Mouse (Mus musculus): Measurements from ENCODE around the gene Nppa. TPM values are rescaled to one million over a fixed set of nuclear protein-coding genes. Genes with fewer than 3 reads are reported as not detected.
A peak's percentile ranks its signal among the peaks of the same experiment; 100 is the strongest.
"Not testable (repeated sequence)": the region's sequence is repeated elsewhere in the genome, so short reads cannot be mapped to it uniquely, and the experiment has no call there.

The Nppa gene
- polyA plus RNA-seq, 1 experiment from 2014 or later = 0.76 TPM

DNA sequence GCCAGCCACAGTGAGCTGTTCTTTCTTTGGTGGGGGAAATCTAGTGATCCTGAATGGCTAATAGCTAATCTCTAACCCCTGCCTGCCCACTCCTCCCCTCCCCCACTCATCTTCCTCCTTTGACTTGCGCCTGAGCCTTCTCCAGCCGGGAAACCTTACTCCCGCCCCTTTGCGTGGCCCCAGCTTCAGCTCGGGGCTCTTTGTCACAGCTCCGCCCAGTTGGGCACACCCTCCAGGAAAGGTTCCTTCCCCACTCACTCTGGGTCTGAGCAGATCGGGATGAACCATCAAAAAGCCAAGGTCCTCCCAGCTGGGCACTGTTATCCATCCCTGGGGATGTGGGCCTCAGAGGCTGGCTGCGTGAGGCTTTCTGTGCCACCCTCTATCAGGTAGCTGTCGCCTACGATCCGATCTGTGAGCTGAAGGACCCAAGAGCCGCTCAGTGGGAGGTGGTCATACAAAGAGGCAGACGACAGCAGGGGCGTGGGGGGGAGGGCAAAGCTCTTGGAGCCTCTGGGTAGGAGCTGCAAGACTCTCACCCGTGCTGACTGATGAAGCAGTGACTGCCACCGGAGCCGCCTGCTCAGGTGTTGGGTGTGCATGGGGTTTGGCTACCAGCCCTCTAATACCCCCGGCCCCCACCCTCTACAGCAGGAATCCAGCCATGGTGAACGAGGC lies 40.5 kb downstream of the Nppa start:
- H3K4me1 ChIP-seq = peaks cover 52% of the 10 kb centered on the region
- WGBS = under 1% methylated on average over 19 of the region's 19 CpGs
- H3K4me2 ChIP-seq (replicated peaks) = peak overlapping the region; percentile 67

DNA sequence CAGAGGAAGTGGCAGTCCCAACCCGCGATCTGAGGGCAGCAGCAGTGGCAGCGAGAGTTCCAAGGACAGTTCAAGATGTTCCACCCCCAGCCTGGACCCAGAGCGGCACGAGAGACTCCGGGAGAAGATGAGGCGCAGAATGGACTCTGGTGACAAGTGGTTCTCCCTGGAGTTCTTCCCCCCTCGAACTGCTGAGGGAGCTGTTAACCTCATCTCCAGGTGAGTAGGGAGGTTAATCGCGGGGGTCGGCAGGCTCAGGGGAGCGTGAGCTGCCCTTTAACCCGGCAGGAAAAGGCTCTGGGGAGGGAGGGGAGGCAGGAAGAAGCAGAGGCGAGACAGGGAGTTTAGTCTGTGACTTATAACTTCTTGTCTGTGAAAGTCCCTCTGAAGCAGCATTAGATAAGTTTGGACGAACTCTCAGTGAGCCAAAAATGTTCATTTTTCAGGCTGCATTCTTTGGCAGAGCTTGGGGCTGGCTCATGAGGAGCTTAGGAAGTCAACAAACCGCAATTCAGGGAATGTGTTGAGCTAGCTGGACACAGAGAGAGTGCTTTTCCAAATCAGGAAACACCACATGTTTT lies 41.2 kb downstream of the Nppa start:
- Histone ChIP-seq H3K4me2 (replicated peaks) (peak overlapping the region; percentile 67), H3K27me3 (no peaks in the 10 kb centered on the region), H3K36me3 (peaks cover 16% of the 10 kb centered on the region), H3K9ac (replicated peaks) (peak overlapping the region; percentile 34), H3K27ac (replicated peaks) (peak overlapping the region; percentile 28), H3K4me3 (peak overlapping the region; percentile 34), H3K4me1 (peaks cover 52% of the 10 kb centered on the region), H3K9me3 (no peaks in the 10 kb centered on the region)
- 4% methylated on average over 16 of the region's 16 CpGs for WGBS
- no peak for ATAC-seq (replicated peaks)

More for the DNA sequence above, 40.5 kb downstream of the Nppa start:
- 0 out of 2 replicates have a peak, but pooled peaks have one; percentile 0 for ATAC-seq (replicated peaks)
- peak overlapping the region; percentile 34 for H3K4me3 ChIP-seq
- peak overlapping the region; percentile 28 for H3K27ac ChIP-seq (replicated peaks)
- H3K36me3 ChIP-seq = peaks cover 21% of the 10 kb centered on the region
- no peaks in the 10 kb centered on the region for H3K9me3 ChIP-seq
- H3K9ac ChIP-seq (replicated peaks) = peak overlapping the region; percentile 34
- H3K27me3 ChIP-seq = no peaks in the 10 kb centered on the region

DNA sequence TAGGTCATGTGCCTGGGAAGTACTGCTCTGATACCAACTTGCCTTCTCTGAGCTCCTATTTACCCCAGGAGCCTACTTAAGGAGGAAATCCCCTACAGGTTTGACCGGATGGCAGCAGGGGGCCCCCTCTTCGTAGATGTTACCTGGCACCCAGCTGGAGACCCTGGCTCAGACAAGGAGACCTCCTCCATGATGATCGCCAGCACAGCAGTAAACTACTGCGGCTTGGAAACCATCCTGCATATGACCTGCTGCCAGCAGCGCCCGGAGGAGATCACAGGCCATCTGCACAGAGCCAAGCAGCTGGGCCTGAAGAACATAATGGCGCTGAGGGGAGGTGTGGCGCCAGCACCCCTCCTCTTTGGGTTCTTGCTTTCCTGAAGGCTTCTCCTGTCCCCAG lies 42.8 kb downstream of the Nppa start:
- H3K4me2 ChIP-seq (replicated peaks); H3K9ac ChIP-seq (replicated peaks): not testable (repeated sequence)
- H3K4me1 ChIP-seq = peaks cover 42% of the 10 kb centered on the region

DNA sequence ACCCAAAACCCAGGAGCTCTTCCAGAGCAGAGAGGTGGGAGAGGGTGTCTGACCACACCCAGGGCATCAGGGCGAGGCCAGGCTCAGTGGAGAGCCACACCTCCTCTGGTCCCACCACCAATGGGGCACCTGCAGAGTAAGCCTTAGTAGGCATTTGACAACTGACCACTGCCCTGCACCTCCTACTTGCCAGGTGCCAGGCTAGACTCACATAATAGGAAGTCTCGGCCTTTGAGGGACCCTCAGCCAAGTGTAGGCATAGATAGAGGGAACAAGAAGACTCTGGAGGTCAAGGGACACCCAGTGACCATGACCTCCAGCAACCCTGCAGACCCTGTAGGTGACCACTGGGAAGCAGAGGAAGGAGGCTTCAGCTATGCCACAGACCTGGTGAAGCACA lies 43.6 kb downstream of the Nppa start:
- Histone ChIP-seq H3K4me3 (no peak overlapping the region), H3K4me1 (peaks cover 42% of the 10 kb centered on the region), H3K4me2 (replicated peaks) (no peak overlapping the region), H3K36me3 (peaks cover 27% of the 10 kb centered on the region), H3K27ac (replicated peaks) (no peak overlapping the region), H3K9me3 (no peaks in the 10 kb centered on the region), H3K27me3 (no peaks in the 10 kb centered on the region), H3K9ac (replicated peaks) (no peak overlapping the region)
- no peak for ATAC-seq (replicated peaks)
- 88% methylated on average over 2 of the region's 2 CpGs for WGBS

More for the DNA sequence above, 42.8 kb downstream of the Nppa start:
- WGBS = 83% methylated on average over 8 of the region's 8 CpGs
- H3K27ac ChIP-seq (replicated peaks); H3K27me3 ChIP-seq; ATAC-seq (replicated peaks); H3K9me3 ChIP-seq; H3K4me3 ChIP-seq: not testable (repeated sequence)
- H3K36me3 ChIP-seq = peaks cover 19% of the 10 kb centered on the region

DNA sequence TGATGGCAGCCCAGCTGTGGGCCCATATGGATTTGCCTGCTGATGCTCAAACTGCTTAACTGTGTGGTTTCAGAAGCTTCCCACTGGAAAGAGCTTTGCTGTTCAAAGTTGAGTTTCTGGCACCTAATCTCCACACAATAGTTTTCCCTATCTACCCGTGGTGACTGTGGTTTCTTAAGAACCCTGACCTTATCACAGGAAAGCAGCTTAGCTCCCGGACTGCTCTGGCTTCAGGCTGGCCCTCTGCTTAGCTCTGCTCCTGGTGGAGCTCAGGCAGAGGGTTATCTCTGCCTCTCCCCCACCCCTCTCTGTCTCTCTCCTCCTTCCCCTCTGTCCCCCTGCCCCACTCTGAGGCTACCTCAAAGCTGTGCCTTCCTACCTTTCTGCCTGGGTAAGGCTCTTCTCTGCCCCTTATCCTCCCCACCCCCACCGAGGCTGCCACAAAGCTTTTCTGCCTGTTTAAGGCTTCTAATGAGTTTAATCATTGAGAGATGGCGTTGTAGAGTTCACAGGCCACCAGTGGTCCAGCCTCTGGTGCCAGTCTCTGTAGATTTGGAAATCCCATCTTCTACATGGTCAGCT lies 46.0 kb downstream of the Nppa start:
- Histone ChIP-seq H3K27ac (replicated peaks) (no peak overlapping the region), H3K4me1 (peaks cover 17% of the 10 kb centered on the region), H3K4me3 (no peak overlapping the region), H3K9ac (replicated peaks) (no peak overlapping the region), H3K4me2 (replicated peaks) (no peak overlapping the region), H3K9me3 (no peaks in the 10 kb centered on the region), H3K27me3 (no peaks in the 10 kb centered on the region), H3K36me3 (peaks cover 47% of the 10 kb centered on the region)
- ATAC-seq (replicated peaks) = no peak
- 39% methylated on average over 4 of the region's 4 CpGs for WGBS

DNA sequence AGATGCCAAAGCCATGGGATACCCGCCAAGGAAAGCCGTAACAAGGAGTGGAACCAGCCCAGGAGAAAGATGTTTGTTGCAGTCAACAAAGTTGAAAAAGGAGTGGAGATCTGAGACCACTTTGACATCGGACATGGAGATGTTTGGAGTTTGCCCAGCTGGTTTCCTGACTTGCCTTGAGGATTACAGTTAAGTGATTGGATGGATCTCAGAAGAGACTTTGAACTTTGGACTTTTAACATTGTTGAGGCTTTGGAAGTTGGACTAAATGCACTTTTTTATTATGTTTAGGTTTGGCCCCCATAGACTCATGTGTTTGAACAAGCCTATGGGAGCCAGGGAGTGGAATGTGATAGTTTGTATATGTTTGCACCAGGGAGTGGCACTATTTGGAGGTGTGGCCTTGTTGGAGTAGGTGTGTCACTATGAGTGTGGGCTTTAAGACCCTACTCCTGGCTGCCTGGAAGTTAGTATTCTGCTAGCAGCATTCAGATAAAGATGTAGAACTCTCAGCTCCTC lies 49.9 kb downstream of the Nppa start:
- not testable (repeated sequence) for H3K27me3 ChIP-seq; H3K4me3 ChIP-seq; H3K4me2 ChIP-seq (replicated peaks); ATAC-seq (replicated peaks); H3K9ac ChIP-seq (replicated peaks); H3K27ac ChIP-seq (replicated peaks); H3K4me1 ChIP-seq; H3K9me3 ChIP-seq
- peaks cover 68% of the 10 kb centered on the region for H3K36me3 ChIP-seq
- WGBS = 91% methylated on average over 3 of the region's 3 CpGs

DNA sequence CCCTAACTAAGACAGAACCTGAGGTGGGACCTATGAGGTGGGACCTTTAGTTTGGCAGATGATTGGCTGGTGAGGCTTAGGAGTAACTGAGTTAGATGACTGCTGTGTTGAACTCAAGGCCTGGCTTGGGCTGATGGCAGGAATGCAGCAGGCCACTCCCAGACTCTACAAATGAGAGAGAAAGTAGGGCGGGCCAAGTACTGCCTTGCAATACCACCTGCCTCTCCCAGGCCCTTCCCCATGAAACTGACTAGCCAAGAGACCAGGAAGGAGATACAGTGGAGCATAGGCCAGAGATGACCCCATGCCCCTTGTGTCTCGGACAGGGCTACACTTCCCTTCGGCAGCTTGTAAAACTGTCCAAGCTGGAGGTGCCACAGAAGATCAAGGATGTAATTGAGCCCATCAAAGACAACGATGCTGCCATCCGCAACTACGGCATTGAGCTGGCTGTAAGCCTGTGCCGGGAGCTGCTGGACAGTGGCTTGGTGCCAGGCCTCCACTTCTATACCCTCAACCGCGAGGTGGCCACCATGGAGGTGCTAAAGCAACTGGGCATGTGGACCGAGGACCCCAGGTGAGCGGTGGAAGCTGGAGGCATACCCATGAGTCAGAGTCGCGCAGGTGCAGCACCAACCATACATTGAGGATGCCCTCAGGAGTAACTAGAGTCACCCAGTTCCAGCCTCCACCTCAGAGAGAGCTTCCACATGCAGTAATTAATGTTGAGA lies 50.7 kb downstream of the Nppa start:
- no peak overlapping the region for H3K4me3 ChIP-seq
- no peaks in the 10 kb centered on the region for H3K27me3 ChIP-seq
- WGBS = 95% methylated on average over 13 of the region's 13 CpGs
- no peak overlapping the region for H3K27ac ChIP-seq (replicated peaks)
- no peak overlapping the region for H3K4me2 ChIP-seq (replicated peaks)
- H3K36me3 ChIP-seq = peaks cover 73% of the 10 kb centered on the region
- H3K9ac ChIP-seq (replicated peaks) = no peak overlapping the region
- no peaks in the 10 kb centered on the region for H3K4me1 ChIP-seq
- no peak for ATAC-seq (replicated peaks)
- no peaks in the 10 kb centered on the region for H3K9me3 ChIP-seq

Other genes starting within 250 kb of the Nppa start
- gene Zfp984, start 190.9 kb upstream of the Nppa start, polyA plus RNA-seq (2015; fragmentation: Nextera tagmentation; extraction: Ambion mirVana) = 4.9 and 5.3 TPM in 2 replicates
- 8.3 and 10.7 TPM in 2 replicates for gene Zfp933, start 152.4 kb upstream of the Nppa start, polyA plus RNA-seq (2015; fragmentation: Nextera tagmentation; extraction: Ambion mirVana)
- 55.0 and 55.3 TPM in 2 replicates for gene Miip, start 131.9 kb upstream of the Nppa start, polyA plus RNA-seq (2015; fragmentation: Nextera tagmentation; extraction: Ambion mirVana)
- 12.7 and 12.8 TPM in 2 replicates for gene Fv1, start 131.7 kb upstream of the Nppa start, polyA plus RNA-seq (2015; fragmentation: Nextera tagmentation; extraction: Ambion mirVana)
- 73.6 and 77.2 TPM in 2 replicates for gene Mfn2, start 96.0 kb upstream of the Nppa start, polyA plus RNA-seq (2015; fragmentation: Nextera tagmentation; extraction: Ambion mirVana)
- 16.1 and 16.4 TPM in 2 replicates for gene Plod1, start 64.0 kb upstream of the Nppa start, polyA plus RNA-seq (2015; fragmentation: Nextera tagmentation; extraction: Ambion mirVana)
- 13.7 and 13.8 TPM in 2 replicates for gene 2510039O18Rik, start 59.8 kb upstream of the Nppa start, polyA plus RNA-seq (2015; fragmentation: Nextera tagmentation; extraction: Ambion mirVana)
- gene Nppb, start 14.9 kb upstream of the Nppa start, polyA plus RNA-seq (2015; fragmentation: Nextera tagmentation; extraction: Ambion mirVana) = not detected in 2 replicates
- 30.8 and 33.4 TPM in 2 replicates for gene Clcn6, start 38.1 kb downstream of the Nppa start, polyA plus RNA-seq (2015; fragmentation: Nextera tagmentation; extraction: Ambion mirVana)
- gene Mthfr, start 38.4 kb downstream of the Nppa start, polyA plus RNA-seq (2015; fragmentation: Nextera tagmentation; extraction: Ambion mirVana) = 16.6 and 17.1 TPM in 2 replicates
- 4.6 and 5.6 TPM in 2 replicates for gene Agtrap, start 87.3 kb downstream of the Nppa start, polyA plus RNA-seq (2015; fragmentation: Nextera tagmentation; extraction: Ambion mirVana)
- gene Mad2l2, start 129.7 kb downstream of the Nppa start, polyA plus RNA-seq (2015; fragmentation: Nextera tagmentation; extraction: Ambion mirVana) = 123 and 127 TPM in 2 replicates
- gene Draxin, start 130.0 kb downstream of the Nppa start, polyA plus RNA-seq (2015; fragmentation: Nextera tagmentation; extraction: Ambion mirVana) = 21.2 TPM in 2 replicates
- 15.6 and 18.0 TPM in 2 replicates for gene Fbxo6, start 151.4 kb downstream of the Nppa start, polyA plus RNA-seq (2015; fragmentation: Nextera tagmentation; extraction: Ambion mirVana)
- gene Fbxo44, start 159.8 kb downstream of the Nppa start, polyA plus RNA-seq (2015; fragmentation: Nextera tagmentation; extraction: Ambion mirVana) = 60.7 and 64.6 TPM in 2 replicates
- 4.5 and 4.7 TPM in 2 replicates for gene Fbxo2, start 159.9 kb downstream of the Nppa start, polyA plus RNA-seq (2015; fragmentation: Nextera tagmentation; extraction: Ambion mirVana)

Measured in forebrain, embryonic 15.5 days (tissue).